Mouse (Mus musculus): ENCODE measurements around the gene Nav2. TPM values are rescaled to one million over a fixed set of nuclear protein-coding genes. Genes with fewer than 3 reads are reported as not detected.

Gene Nav2
- total and polyA plus RNA-seq, 3 experiments = 1.0 TPM; not detected in 2

DNA sequence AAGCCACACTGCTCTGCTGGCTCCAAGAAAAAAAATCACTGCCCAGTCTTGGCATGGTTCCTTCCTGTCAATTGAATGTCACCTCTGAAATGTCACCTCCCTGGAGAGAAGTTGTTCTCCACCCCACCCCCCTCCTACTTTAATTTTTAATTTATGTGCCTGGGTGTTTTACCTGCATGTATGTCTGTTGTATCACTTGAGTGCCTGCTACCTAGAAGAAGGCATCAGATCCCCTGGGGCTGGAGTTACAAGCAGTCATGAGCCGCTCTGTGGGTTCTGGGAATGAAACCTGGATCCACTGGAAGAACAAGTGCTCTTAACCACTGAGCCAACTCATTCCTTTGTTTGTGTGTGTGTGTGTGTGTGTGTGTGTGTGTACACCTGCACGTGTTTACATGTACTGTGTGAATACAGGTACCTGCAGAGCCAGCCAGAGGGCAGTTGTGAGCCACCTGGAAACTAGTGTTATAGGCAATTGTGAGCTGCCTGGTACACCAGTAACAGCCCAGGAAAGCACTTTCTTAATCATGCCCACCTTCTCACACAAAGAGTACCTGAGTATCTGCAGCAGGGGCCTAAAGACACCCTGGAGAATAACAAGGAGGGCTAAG lies 433.5 kb downstream of the Nav2 start:
- no peak for DNase-seq (ENCODE audit: low spot score)

DNA sequence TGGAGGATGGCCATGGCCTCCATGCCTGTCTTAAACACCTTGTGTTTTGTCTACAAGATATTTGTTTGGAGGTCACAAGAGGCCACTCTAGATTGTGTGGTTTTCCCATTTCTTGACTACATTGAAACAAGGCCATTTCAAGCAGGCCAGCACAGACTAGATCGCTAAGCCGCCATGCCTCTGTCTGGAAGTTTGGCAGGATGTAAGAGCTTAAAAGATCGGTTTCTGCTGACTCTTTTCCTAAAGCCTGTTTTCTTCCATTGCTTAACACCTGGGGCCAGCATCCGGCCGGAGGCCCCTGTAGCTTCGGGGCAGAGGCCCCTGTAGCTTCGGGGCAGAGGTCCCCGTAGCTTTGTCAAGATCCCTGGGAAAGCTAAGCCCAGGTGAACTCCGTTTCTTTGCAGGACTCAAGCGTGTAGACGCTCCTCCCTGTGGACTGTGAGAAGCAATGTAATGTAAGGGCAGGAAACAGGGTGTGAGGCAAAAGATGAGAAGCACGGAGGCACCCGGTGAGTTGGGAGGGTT lies 434.1 kb downstream of the Nav2 start:
- no peaks in the 10 kb centered on the region for H3K4me1 ChIP-seq (ENCODE audit: insufficient read depth, low read depth, low read length)
- H3K36me3 ChIP-seq (replicated peaks) = no peaks in the 10 kb centered on the region
- ATAC-seq (ENCODE audit: extremely low read depth, insufficient number of reproducible peaks, low FRiP score, poor library complexity, severe bottlenecking) (no peak), DNase-seq (ENCODE audit: low spot score) (no peak)
- H3K9me3 ChIP-seq (replicated peaks) = peaks cover 62% of the 10 kb centered on the region
- TF ChIP-seq GATA1 (IDR thresholded peaks at IDR 0.05; ENCODE audit: borderline replicate concordance, low read length) = no peak
- no peak overlapping the region for H3K4me3 ChIP-seq (ENCODE audit: low read depth, low read length)
- H3K27me3 ChIP-seq (ENCODE audit: insufficient read depth, low read length) = no peaks in the 10 kb centered on the region

More for the DNA sequence above, 433.5 kb downstream of the Nav2 start:
- Histone ChIP-seq H3K4me3 (ENCODE audit: low read depth, low read length) (no peak overlapping the region), H3K9me3 (replicated peaks) (peaks cover 57% of the 10 kb centered on the region), H3K4me1 (ENCODE audit: insufficient read depth, low read depth, low read length) (no peaks in the 10 kb centered on the region), H3K27me3 (ENCODE audit: insufficient read depth, low read length) (no peaks in the 10 kb centered on the region), H3K36me3 (replicated peaks) (no peaks in the 10 kb centered on the region)
- no peak for TF ChIP-seq GATA1 (IDR thresholded peaks at IDR 0.05; ENCODE audit: borderline replicate concordance, low read length)
- no peak for TF ChIP-seq TAL1 (conservative IDR thresholded peaks at IDR 0.05; ENCODE audit: low read depth, low read length)
- no peak for ATAC-seq (ENCODE audit: extremely low read depth, insufficient number of reproducible peaks, low FRiP score, poor library complexity, severe bottlenecking)

DNA sequence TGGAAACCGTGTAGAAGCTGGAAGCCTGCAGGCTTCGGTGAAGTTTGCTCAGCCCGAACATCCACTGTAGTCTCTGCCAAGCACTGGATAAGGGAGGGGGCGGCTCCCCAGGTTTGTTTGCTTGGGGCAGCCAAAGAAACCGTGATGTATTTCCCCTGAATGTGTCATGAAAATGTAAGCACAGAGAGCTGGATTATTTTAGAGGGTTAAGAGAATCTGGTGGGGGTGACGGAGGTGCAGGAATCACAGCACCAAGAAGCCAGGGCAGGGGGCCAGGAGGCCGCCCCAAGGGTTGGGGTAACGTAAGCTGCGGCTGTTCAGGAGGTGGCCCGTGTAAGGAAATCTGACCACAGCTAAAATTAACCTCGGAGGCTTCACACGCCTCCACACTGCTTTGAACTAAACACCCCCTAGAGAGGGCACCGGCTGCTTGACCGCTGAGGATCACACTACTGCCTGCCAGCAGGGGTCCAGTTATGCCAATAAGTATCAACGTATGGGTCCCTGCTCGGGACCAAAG lies 434.6 kb downstream of the Nav2 start:
- H3K9me3 ChIP-seq (replicated peaks) = peaks cover 67% of the 10 kb centered on the region
- H3K4me3 ChIP-seq (ENCODE audit: low read depth, low read length) = no peak overlapping the region
- H3K36me3 ChIP-seq (replicated peaks) = no peaks in the 10 kb centered on the region
- no peak for ATAC-seq (ENCODE audit: extremely low read depth, insufficient number of reproducible peaks, low FRiP score, poor library complexity, severe bottlenecking)
- no peak for TF ChIP-seq POLR2AphosphoS5 (IDR thresholded peaks at IDR 0.05; ENCODE audit: insufficient replicate concordance, low read depth, low read length)
- TF ChIP-seq CTCF (IDR thresholded peaks at IDR 0.05; ENCODE audit: low read depth, low read length) = no peak
- TF ChIP-seq GATA1 (IDR thresholded peaks at IDR 0.05; ENCODE audit: borderline replicate concordance, low read length) = no peak
- no peak for TF ChIP-seq GATA2 (IDR thresholded peaks at IDR 0.05; ENCODE audit: borderline replicate concordance, low read depth, low read length)
- TF ChIP-seq TAL1 (conservative IDR thresholded peaks at IDR 0.05; ENCODE audit: low read depth, low read length) = no peak
- no peak for DNase-seq (ENCODE audit: low spot score)
- no peaks in the 10 kb centered on the region for H3K4me1 ChIP-seq (ENCODE audit: insufficient read depth, low read depth, low read length)
- H3K27me3 ChIP-seq (ENCODE audit: insufficient read depth, low read length) = no peaks in the 10 kb centered on the region

DNA sequence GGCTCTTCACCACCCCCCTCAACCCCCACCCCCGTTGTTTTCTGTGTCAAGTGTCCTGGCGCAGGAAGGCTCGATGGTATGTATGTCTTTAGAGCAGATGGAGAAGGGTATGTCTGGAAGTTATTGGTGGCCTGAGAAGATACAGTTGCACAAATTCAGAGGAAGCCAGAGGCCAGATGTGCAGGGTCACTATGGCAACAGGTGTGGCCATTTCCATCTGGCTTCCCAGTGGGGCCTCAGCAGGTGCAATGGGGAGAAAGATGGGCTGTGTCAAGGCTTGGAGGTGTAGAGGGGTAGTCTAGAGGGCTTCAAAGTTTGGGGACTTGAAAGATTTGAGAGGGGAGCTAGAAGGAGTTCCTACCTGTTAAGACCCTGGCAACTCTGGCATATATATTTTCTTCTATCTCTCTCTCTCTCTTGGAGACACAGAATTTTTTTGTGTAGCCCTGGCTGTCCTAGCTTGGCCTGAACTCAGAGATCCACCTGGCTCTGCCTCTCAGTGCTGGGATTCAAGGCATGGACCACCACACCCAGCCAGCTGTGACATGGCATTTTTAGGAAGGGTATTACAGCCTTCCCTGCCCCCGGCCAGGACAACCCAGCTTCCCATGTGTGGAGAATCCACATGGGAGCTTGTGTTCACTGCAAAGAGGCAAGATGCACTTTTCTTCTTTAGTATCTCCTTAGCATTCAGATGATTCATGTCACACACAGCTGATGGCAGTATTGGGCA lies 435.4 kb downstream of the Nav2 start:
- DNase-seq (ENCODE audit: low spot score) (no peak), ATAC-seq (ENCODE audit: extremely low read depth, insufficient number of reproducible peaks, low FRiP score, poor library complexity, severe bottlenecking) (no peak)
- no peaks in the 10 kb centered on the region for H3K27me3 ChIP-seq (ENCODE audit: insufficient read depth, low read length)
- no peaks in the 10 kb centered on the region for H3K36me3 ChIP-seq (replicated peaks)
- no peaks in the 10 kb centered on the region for H3K4me1 ChIP-seq (ENCODE audit: insufficient read depth, low read depth, low read length)
- peaks cover 70% of the 10 kb centered on the region for H3K9me3 ChIP-seq (replicated peaks)
- TF ChIP-seq CTCF (IDR thresholded peaks at IDR 0.05; ENCODE audit: low read depth, low read length) (no peak), TAL1 (conservative IDR thresholded peaks at IDR 0.05; ENCODE audit: low read depth, low read length) (no peak), GATA1 (IDR thresholded peaks at IDR 0.05; ENCODE audit: borderline replicate concordance, low read length) (no peak), POLR2AphosphoS5 (IDR thresholded peaks at IDR 0.05; ENCODE audit: insufficient replicate concordance, low read depth, low read length) (no peak), GATA2 (IDR thresholded peaks at IDR 0.05; ENCODE audit: borderline replicate concordance, low read depth, low read length) (no peak)
- H3K4me3 ChIP-seq (ENCODE audit: low read depth, low read length) = no peak overlapping the region

DNA sequence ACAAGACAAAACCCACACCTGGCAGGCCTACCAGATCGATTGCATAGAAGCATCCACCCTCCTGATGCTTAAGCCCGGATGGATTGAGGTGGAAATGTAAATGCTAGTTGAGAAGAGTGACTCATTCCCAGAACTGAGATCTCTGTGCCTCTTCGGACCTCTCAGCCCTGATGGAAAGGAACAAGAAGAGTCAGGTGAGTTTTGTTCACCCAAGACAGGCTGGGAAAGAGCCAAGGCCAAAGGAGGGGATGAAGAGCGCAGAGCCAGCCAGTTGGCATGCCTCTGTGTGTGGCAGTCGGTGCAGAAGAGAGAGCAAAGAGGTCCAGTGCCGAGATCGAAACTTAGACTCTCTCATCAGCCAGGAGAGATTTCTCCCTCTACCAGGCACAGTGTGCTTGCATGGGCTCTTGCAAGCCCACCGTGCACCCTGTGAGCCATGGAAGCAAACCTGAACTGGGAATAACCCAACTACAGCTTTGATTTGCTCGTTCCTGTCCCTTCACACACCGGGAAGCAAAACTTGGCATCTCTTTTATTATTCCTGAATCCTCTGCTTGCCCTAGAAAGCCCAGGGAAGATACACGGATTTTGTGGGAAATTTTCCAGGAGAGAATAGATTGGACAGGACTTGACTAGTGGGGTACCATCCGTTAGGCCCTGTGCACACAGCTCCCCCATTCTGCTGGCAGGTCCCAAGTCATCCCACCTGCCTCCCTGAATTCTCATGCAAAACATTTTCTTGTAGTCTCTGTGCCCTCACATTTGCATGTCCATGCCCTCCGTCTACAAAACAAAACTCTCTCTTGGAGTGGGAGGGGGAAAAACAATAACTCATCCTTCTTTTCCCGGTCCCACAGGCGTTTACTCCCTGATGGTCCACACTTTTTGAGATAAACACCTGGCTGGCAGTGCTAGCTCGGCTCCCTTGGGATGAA lies 439.1 kb downstream of the Nav2 start:
- ATAC-seq (ENCODE audit: extremely low read depth, insufficient number of reproducible peaks, low FRiP score, poor library complexity, severe bottlenecking) (no peak), DNase-seq (ENCODE audit: low spot score) (no peak)
- Histone ChIP-seq H3K27me3 (ENCODE audit: insufficient read depth, low read length) (no peaks in the 10 kb centered on the region), H3K4me1 (ENCODE audit: insufficient read depth, low read depth, low read length) (no peaks in the 10 kb centered on the region), H3K9me3 (replicated peaks) (peaks cover 75% of the 10 kb centered on the region), H3K4me3 (ENCODE audit: low read depth, low read length) (no peak overlapping the region), H3K36me3 (replicated peaks) (no peaks in the 10 kb centered on the region)
- no peak for TF ChIP-seq CTCF (IDR thresholded peaks at IDR 0.05; ENCODE audit: low read depth, low read length)
- no peak for TF ChIP-seq POLR2AphosphoS5 (IDR thresholded peaks at IDR 0.05; ENCODE audit: insufficient replicate concordance, low read depth, low read length)
- TF ChIP-seq GATA1 (IDR thresholded peaks at IDR 0.05; ENCODE audit: borderline replicate concordance, low read length) = no peak

DNA sequence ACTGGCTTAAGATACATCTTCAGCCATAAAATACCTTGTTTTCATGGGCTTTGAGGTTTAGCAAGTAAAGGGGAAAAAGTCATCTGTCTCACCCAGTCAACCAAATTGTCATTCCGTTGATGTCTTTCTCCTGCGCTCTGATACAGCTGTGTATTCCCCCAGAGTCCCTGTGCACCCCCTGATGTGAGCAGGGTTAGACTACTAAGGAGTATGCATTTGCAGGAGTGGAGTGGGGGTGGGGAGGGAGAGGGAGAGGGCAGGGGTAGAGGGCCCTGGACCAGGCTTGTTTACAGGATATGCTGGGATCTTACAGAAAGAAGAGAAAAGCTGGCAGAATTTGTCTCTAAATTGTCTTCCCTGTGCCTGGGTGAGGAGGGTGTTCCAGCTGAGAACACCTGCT lies 440.1 kb downstream of the Nav2 start:
- H3K36me3 ChIP-seq (replicated peaks) = no peaks in the 10 kb centered on the region
- H3K27me3 ChIP-seq (ENCODE audit: insufficient read depth, low read length) = no peaks in the 10 kb centered on the region
- no peak for TF ChIP-seq GATA2 (IDR thresholded peaks at IDR 0.05; ENCODE audit: borderline replicate concordance, low read depth, low read length)
- TF ChIP-seq GATA1 (IDR thresholded peaks at IDR 0.05; ENCODE audit: borderline replicate concordance, low read length) = no peak
- no peak for TF ChIP-seq TAL1 (conservative IDR thresholded peaks at IDR 0.05; ENCODE audit: low read depth, low read length)
- TF ChIP-seq POLR2AphosphoS5 (IDR thresholded peaks at IDR 0.05; ENCODE audit: insufficient replicate concordance, low read depth, low read length) = no peak
- no peak for TF ChIP-seq CTCF (IDR thresholded peaks at IDR 0.05; ENCODE audit: low read depth, low read length)

More for the DNA sequence above, 440.1 kb downstream of the Nav2 start:
- H3K4me1 ChIP-seq (ENCODE audit: insufficient read depth, low read depth, low read length) = no peaks in the 10 kb centered on the region
- peaks cover 74% of the 10 kb centered on the region for H3K9me3 ChIP-seq (replicated peaks)
- H3K4me3 ChIP-seq (ENCODE audit: low read depth, low read length) = no peak overlapping the region
- ATAC-seq (ENCODE audit: extremely low read depth, insufficient number of reproducible peaks, low FRiP score, poor library complexity, severe bottlenecking) (no peak), DNase-seq (ENCODE audit: low spot score) (no peak)
